Mouse (Mus musculus): ENCODE measurements at regions not wholly inside any gene's neighbourhood (a gene's known extent, or its start where the extent isn't known, plus 50 kb on each side); places are given as distances from the start of the nearest gene placed in this dataset.
A peak's percentile ranks its signal among the peaks of the same experiment; 100 is the strongest.

DNA sequence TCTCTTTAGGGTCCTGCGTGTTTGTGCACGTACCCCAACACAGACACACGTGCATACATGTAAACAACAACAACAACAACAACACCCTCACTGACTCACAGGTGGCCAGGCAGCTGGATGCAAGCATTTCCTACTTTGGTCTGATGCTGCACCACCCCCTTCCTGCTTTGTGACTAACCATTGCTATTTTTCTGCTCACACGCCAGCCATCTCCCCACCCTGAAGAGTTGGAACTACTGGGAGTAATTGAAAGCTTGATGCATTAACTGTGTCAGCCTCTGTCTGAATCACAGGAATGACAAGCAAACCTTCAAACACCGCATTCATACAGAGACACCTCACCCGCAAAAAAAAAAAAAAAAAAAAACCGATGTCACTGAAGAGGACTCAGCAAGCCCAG lies 346.5 kb downstream of the Prdm2 start:
- Histone ChIP-seq H3K27ac (replicated peaks; ENCODE audit: low read depth, low read length) (no peak overlapping the region), H3K9ac (replicated peaks; ENCODE audit: low read length) (no peak overlapping the region), H3K4me3 (replicated peaks; ENCODE audit: low read depth, low read length) (no peak overlapping the region), H3K36me3 (ENCODE audit: control insufficient read depth, insufficient read depth, low read length) (no peaks in the 10 kb centered on the region), H3K4me2 (ENCODE audit: low read length) (no peak overlapping the region), H3K27me3 (ENCODE audit: control insufficient read depth, insufficient read depth, low read length) (no peaks in the 10 kb centered on the region), H3K4me1 (ENCODE audit: control insufficient read depth, insufficient read depth, low read length) (no peaks in the 10 kb centered on the region), H3K9me3 (ENCODE audit: control insufficient read depth, low read length) (no peaks in the 10 kb centered on the region)
- WGBS = 82% methylated on average over 7 of the region's 7 CpGs
- DNase-seq (no peak), ATAC-seq (ENCODE audit: low FRiP score, low TSS enrichment) (no peak)

DNA sequence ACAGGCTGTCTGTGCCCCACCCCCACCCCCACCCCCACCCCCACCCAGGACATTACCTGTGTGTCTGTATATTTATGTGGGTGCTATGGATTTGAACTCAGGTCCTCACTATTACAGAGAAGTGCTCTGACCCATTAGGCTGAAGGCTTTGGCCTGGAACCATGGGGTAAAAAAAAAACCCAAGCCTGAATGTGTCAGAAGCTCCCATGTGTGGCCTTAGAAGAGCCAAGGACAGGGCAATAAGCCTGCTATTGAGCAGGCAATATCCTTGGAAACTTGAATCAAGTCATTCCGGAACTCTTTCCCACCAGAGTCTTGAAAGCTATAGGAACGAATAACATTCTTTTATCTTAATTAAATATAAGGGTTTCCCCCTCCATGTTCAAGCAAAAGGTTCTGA lies 347.2 kb downstream of the Prdm2 start:
- Histone ChIP-seq H3K27ac (replicated peaks; ENCODE audit: low read depth, low read length) (no peak overlapping the region), H3K9me3 (ENCODE audit: control insufficient read depth, low read length) (no peaks in the 10 kb centered on the region), H3K36me3 (ENCODE audit: control insufficient read depth, insufficient read depth, low read length) (no peaks in the 10 kb centered on the region), H3K4me2 (ENCODE audit: low read length) (no peak overlapping the region), H3K9ac (replicated peaks; ENCODE audit: low read length) (no peak overlapping the region), H3K4me1 (ENCODE audit: control insufficient read depth, insufficient read depth, low read length) (no peaks in the 10 kb centered on the region), H3K4me3 (replicated peaks; ENCODE audit: low read depth, low read length) (no peak overlapping the region), H3K27me3 (ENCODE audit: control insufficient read depth, insufficient read depth, low read length) (no peaks in the 10 kb centered on the region)
- no peak for ATAC-seq (ENCODE audit: low FRiP score, low TSS enrichment)
- 96% methylated on average over 2 of the region's 2 CpGs for WGBS
- DNase-seq = no peak

DNA sequence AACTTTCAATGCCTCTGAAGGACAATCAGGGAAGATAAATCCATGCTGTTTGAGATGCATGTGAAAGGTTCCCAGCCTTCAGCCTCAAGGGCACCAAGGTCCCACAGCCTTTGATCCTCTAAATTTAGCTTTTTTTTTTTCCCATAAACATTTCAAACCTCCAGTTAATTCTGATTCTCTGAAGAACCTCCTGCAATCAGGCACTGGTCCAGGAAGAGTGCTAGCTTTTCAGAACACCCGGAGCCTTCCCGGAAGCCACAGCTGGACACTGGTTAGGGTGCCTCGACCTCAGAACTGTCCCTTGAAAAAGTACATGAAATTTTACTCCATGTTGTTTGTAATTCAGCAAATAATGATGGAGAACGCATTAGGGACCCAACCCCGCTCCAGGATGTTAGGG lies 348.9 kb downstream of the Prdm2 start:
- no peak overlapping the region for H3K27ac ChIP-seq (replicated peaks; ENCODE audit: low read depth, low read length)
- H3K27me3 ChIP-seq (ENCODE audit: control insufficient read depth, insufficient read depth, low read length) = no peaks in the 10 kb centered on the region
- H3K9me3 ChIP-seq (ENCODE audit: control insufficient read depth, low read length) = no peaks in the 10 kb centered on the region
- H3K4me1 ChIP-seq (ENCODE audit: control insufficient read depth, insufficient read depth, low read length) = no peaks in the 10 kb centered on the region
- H3K4me3 ChIP-seq (replicated peaks; ENCODE audit: low read depth, low read length) = no peak overlapping the region
- no peak overlapping the region for H3K4me2 ChIP-seq (ENCODE audit: low read length)
- WGBS = 82% methylated on average over 5 of the region's 5 CpGs
- no peak for DNase-seq
- no peak overlapping the region for H3K9ac ChIP-seq (replicated peaks; ENCODE audit: low read length)
- ATAC-seq (ENCODE audit: low FRiP score, low TSS enrichment) = no peak
- no peaks in the 10 kb centered on the region for H3K36me3 ChIP-seq (ENCODE audit: control insufficient read depth, insufficient read depth, low read length)

DNA sequence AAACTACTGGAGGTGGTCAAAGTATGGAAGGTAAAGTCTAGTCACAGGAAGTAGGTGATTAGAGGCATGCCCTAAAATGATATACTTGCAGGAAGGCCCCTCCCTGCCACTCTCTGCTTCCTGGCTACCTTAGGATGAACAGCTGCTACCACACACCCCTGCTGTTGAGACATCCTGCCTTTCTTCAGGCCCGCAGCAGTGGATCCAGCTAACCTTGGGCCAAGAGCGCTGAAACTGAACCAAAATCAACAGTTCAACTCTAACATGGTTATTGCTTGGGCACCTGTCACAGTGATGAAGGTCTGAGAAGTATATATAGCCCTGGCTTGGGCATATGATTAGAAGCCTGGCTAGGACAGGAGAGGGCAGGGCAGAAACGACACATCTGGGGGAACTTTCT lies 352.4 kb downstream of the Prdm2 start:
- Histone ChIP-seq H3K9ac (replicated peaks; ENCODE audit: low read length) (no peak overlapping the region), H3K4me3 (replicated peaks; ENCODE audit: low read depth, low read length) (no peak overlapping the region), H3K4me1 (ENCODE audit: control insufficient read depth, insufficient read depth, low read length) (0 out of 2 replicates have a peak, but pooled peaks cover 1% of the 10 kb centered on the region), H3K27ac (replicated peaks; ENCODE audit: low read depth, low read length) (no peak overlapping the region), H3K36me3 (ENCODE audit: control insufficient read depth, insufficient read depth, low read length) (no peaks in the 10 kb centered on the region), H3K9me3 (ENCODE audit: control insufficient read depth, low read length) (no peaks in the 10 kb centered on the region), H3K27me3 (ENCODE audit: control insufficient read depth, insufficient read depth, low read length) (no peaks in the 10 kb centered on the region), H3K4me2 (ENCODE audit: low read length) (no peak overlapping the region)
- DNase-seq (no peak), ATAC-seq (ENCODE audit: low FRiP score, low TSS enrichment) (no peak)
- WGBS = 91% methylated on average over 3 of the region's 3 CpGs

DNA sequence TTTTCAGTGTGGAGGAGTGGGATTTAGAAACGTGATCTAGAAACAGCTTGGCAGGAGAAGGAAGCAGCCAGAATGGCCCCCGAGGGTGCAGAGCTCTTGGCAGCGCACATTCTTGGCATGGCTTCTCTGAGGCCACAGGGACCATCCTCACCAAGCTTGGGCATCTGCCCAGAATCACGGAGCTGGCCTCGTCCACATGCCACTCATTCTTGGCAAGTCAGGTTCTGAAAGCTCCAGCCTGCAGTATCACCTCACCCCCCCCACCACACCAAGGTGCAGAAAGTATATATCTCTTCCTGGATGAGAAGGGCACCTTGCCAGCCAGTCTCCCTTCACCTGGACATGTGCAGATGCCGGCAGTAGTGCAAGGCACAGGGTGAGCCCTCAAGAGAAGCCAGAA lies 356.2 kb downstream of the Prdm2 start:
- no peaks in the 10 kb centered on the region for H3K36me3 ChIP-seq (ENCODE audit: control insufficient read depth, insufficient read depth, low read length)
- no peaks in the 10 kb centered on the region for H3K9me3 ChIP-seq (ENCODE audit: control insufficient read depth, low read length)
- DNase-seq (peak; percentile 63), ATAC-seq (ENCODE audit: low FRiP score, low TSS enrichment) (no peak)
- no peak overlapping the region for H3K4me3 ChIP-seq (replicated peaks; ENCODE audit: low read depth, low read length)
- no peak overlapping the region for H3K9ac ChIP-seq (replicated peaks; ENCODE audit: low read length)
- H3K4me2 ChIP-seq (ENCODE audit: low read length) = no peak overlapping the region
- no peak overlapping the region for H3K27ac ChIP-seq (replicated peaks; ENCODE audit: low read depth, low read length)
- H3K4me1 ChIP-seq (ENCODE audit: control insufficient read depth, insufficient read depth, low read length) = 0 out of 2 replicates have a peak, but pooled peaks cover 2% of the 10 kb centered on the region
- H3K27me3 ChIP-seq (ENCODE audit: control insufficient read depth, insufficient read depth, low read length) = no peaks in the 10 kb centered on the region
- 58% methylated on average over 6 of the region's 6 CpGs for WGBS

DNA sequence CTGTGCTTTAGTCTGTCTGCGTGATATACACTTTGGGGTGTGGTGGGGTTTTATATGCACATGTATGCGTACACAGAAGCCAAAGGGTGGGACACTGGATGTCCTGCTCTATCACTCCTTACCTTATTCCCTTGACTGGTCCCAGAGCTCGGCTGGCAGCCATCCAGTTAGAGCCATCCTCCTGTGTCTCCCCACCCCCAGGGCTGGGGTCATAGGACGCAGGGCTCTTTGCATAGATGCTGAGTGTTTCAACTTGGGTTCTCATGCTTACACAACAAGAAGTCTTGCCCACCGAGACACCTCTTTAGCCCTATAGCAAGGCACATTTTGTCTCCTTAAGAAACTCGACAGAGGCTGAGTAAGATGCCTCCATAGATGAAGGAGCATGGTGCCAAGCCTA lies 357.2 kb downstream of the Prdm2 start:
- H3K27ac ChIP-seq (replicated peaks; ENCODE audit: low read depth, low read length) = no peak overlapping the region
- no peak for DNase-seq

DNA sequence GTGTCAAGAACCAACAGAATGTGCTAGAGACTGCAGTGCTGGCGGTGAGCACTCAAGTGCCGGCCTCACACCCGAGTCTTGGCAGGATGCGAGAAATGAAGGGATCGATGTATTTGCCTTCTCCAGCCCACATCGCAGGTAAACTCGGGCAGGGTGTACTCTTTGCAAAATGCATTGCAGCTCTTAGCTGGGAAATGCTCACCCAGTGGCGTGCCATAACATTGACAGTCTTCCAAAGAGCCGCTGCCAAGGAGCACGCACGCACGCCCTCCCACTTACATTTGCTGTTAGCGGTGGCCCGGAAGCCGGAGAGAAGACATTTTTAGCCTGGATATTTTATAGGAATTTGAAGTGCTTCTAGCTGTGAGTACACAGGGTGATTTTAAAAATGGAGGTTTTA lies 358.9 kb downstream of the Prdm2 start:
- WGBS = 97% methylated on average over 15 of the region's 15 CpGs
- ATAC-seq (ENCODE audit: low FRiP score, low TSS enrichment) (no peak), DNase-seq (no peak)
- Histone ChIP-seq H3K27ac (replicated peaks; ENCODE audit: low read depth, low read length) (no peak overlapping the region), H3K27me3 (ENCODE audit: control insufficient read depth, insufficient read depth, low read length) (no peaks in the 10 kb centered on the region), H3K4me1 (ENCODE audit: control insufficient read depth, insufficient read depth, low read length) (0 out of 2 replicates have a peak, but pooled peaks cover 2% of the 10 kb centered on the region), H3K4me2 (ENCODE audit: low read length) (no peak overlapping the region), H3K4me3 (replicated peaks; ENCODE audit: low read depth, low read length) (no peak overlapping the region), H3K9ac (replicated peaks; ENCODE audit: low read length) (no peak overlapping the region), H3K36me3 (ENCODE audit: control insufficient read depth, insufficient read depth, low read length) (no peaks in the 10 kb centered on the region), H3K9me3 (ENCODE audit: control insufficient read depth, low read length) (no peaks in the 10 kb centered on the region)

More for the DNA sequence above, 357.2 kb downstream of the Prdm2 start:
- Histone ChIP-seq H3K36me3 (ENCODE audit: control insufficient read depth, insufficient read depth, low read length) (no peaks in the 10 kb centered on the region), H3K4me3 (replicated peaks; ENCODE audit: low read depth, low read length) (no peak overlapping the region), H3K9ac (replicated peaks; ENCODE audit: low read length) (no peak overlapping the region), H3K27me3 (ENCODE audit: control insufficient read depth, insufficient read depth, low read length) (no peaks in the 10 kb centered on the region), H3K4me2 (ENCODE audit: low read length) (no peak overlapping the region), H3K4me1 (ENCODE audit: control insufficient read depth, insufficient read depth, low read length) (0 out of 2 replicates have a peak, but pooled peaks cover 2% of the 10 kb centered on the region), H3K9me3 (ENCODE audit: control insufficient read depth, low read length) (no peaks in the 10 kb centered on the region)
- no peak for ATAC-seq (ENCODE audit: low FRiP score, low TSS enrichment)
- 88% methylated on average over 6 of the region's 6 CpGs for WGBS

DNA sequence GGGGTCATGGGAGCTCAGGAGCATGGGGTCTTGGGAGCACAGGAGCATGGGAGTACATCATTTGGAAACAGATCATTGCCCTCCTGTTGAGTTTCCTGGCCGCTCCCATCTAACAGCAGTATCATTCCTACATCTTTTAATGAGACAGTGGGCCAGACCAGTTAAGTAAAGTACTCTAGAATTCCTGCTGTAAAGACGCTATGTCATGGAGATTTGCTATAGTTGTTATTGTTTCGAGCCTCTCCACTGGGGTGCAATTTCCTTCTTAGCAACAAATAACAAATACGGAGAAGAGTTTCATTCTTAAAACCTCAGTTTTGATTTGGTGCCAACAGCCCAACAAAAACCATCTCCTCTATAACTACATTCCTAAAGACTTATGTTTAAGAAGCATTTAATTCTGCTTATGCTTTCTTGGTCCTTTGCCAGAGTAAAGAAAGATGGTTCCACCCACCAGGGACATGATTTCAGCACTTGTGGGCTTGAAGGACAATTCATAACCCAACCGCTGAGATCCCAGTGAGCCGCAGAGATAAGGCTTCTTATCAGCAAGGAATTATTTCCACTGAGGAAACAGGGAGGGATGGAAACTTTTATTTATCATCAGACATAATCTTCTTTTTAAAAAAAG lies 367.6 kb downstream of the Prdm2 start:
- Histone ChIP-seq H3K9me3 (ENCODE audit: control insufficient read depth, low read length) (no peaks in the 10 kb centered on the region), H3K4me3 (replicated peaks; ENCODE audit: low read depth, low read length) (no peak overlapping the region), H3K27me3 (ENCODE audit: control insufficient read depth, insufficient read depth, low read length) (no peaks in the 10 kb centered on the region), H3K36me3 (ENCODE audit: control insufficient read depth, insufficient read depth, low read length) (no peaks in the 10 kb centered on the region), H3K27ac (replicated peaks; ENCODE audit: low read depth, low read length) (no peak overlapping the region), H3K4me1 (ENCODE audit: control insufficient read depth, insufficient read depth, low read length) (no peaks in the 10 kb centered on the region), H3K4me2 (ENCODE audit: low read length) (no peak overlapping the region), H3K9ac (replicated peaks; ENCODE audit: low read length) (no peak overlapping the region)
- DNase-seq = no peak
- no peak for ATAC-seq (ENCODE audit: low FRiP score, low TSS enrichment)
- WGBS = 78% methylated on average over 6 of the region's 6 CpGs

DNA sequence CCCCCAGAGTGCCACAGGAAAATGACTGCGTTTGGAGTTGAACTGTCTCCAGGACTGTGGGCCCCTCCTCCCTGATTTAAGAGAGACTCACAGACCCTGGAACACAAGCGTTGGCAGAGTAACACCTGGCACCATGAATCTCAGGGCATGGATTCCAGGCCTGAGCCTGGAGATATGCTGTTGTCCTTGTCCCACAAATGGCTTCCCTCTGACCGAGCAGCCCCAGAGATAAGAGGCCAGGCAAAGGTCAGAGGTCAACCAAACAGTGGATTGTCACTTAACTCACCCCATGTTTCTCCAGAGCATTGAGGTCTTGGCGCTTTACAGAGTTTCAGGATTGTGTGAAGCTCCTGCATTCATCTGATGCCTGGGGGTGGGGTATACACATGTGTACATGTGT lies 373.3 kb downstream of the Prdm2 start:
- no peak for DNase-seq
- 58% methylated on average over 4 of the region's 4 CpGs for WGBS
- peaks cover 3% of the 10 kb centered on the region; the same call in 1 of the 2 replicates for H3K9me3 ChIP-seq (ENCODE audit: control insufficient read depth, low read length)

More for the DNA sequence above, 373.3 kb downstream of the Prdm2 start:
- no peak overlapping the region for H3K4me2 ChIP-seq (ENCODE audit: low read length)
- H3K27ac ChIP-seq (replicated peaks; ENCODE audit: low read depth, low read length) = no peak overlapping the region
- H3K4me3 ChIP-seq (replicated peaks; ENCODE audit: low read depth, low read length) = no peak overlapping the region
- H3K36me3 ChIP-seq (ENCODE audit: control insufficient read depth, insufficient read depth, low read length) = no peaks in the 10 kb centered on the region
- ATAC-seq (ENCODE audit: low FRiP score, low TSS enrichment) = no peak
- no peak overlapping the region for H3K9ac ChIP-seq (replicated peaks; ENCODE audit: low read length)
- no peaks in the 10 kb centered on the region for H3K4me1 ChIP-seq (ENCODE audit: control insufficient read depth, insufficient read depth, low read length)
- no peaks in the 10 kb centered on the region for H3K27me3 ChIP-seq (ENCODE audit: control insufficient read depth, insufficient read depth, low read length)
